Mouse (Mus musculus) midbrain, postnatal 0 days (tissue): ENCODE measurements around the gene Ppt2. TPM values are rescaled to one million over a fixed set of nuclear protein-coding genes. Genes with fewer than 3 reads are reported as not detected.

ENCODE experiments used
- ATAC-seq: fragments of 200-750 bp; cut with Nextera tagmentation; 2 replicates; pipeline ENCODE4 v1.8.0; 2017; ENCODE audit warnings: moderate number of reproducible peaks, mild to moderate bottlenecking, moderate TSS enrichment, moderate library complexity; ENCODE audit not compliant: low FRiP score
- DNase-seq: peaks from one replicate; pipeline ENCODE4 v3.0.0-alpha.2; 2015; ENCODE audit warnings: low spot score
- H3K27ac ChIP-seq: fragments of 300-500 bp; sonication (generic); 2 replicates; pipeline ENCODE4 v1.5.1; 2014; ENCODE audit warnings: low read depth, mild to moderate bottlenecking, low read length, mixed read lengths
- H3K27me3 ChIP-seq: fragments of 300-500 bp; sonication (generic); 2 replicates; pipeline ENCODE4 v1.6.1; 2014; ENCODE audit warnings: low read length, control low read depth, mixed read lengths; ENCODE audit not compliant: insufficient read depth
- H3K36me3 ChIP-seq: fragments of 300-500 bp; sonication (generic); 2 replicates; pipeline ENCODE4 v1.6.1; 2014; ENCODE audit warnings: low read length, control low read depth, mixed read lengths; ENCODE audit not compliant: insufficient read depth
- H3K4me1 ChIP-seq: fragments of 300-500 bp; sonication (generic); 2 replicates; pipeline ENCODE4 v1.6.1; 2014; ENCODE audit warnings: mild to moderate bottlenecking, control low read depth, antibody characterized with exemption, low read length, mixed read lengths; ENCODE audit not compliant: insufficient read depth
- H3K4me2 ChIP-seq: fragments of 300-500 bp; sonication (generic); 2 replicates; pipeline ENCODE4 v1.6.1; 2014; ENCODE audit warnings: low read depth, mild to moderate bottlenecking, low read length, mixed read lengths; ENCODE audit not compliant: poor library complexity, severe bottlenecking
- H3K4me3 ChIP-seq: fragments of 300-500 bp; sonication (generic); 2 replicates; pipeline ENCODE4 v1.5.1; 2014; ENCODE audit warnings: low read depth, mild to moderate bottlenecking, low read length, moderate library complexity
- H3K9ac ChIP-seq: fragments of 300-500 bp; sonication (generic); replicated peaks from 2 replicates; pipeline ENCODE4 v1.6.1; 2014; ENCODE audit warnings: mild to moderate bottlenecking, low read length, moderate library complexity, mixed read lengths; ENCODE audit not compliant: poor library complexity, severe bottlenecking
- H3K9me3 ChIP-seq: fragments of 300-500 bp; sonication (generic); 2 replicates; pipeline ENCODE4 v1.6.1; 2016; ENCODE audit warnings: low read length, control low read depth
- CTCF ChIP-seq: IDR thresholded peaks from 2 replicates; pipeline ENCODE4 v1.5.1; 2016; ENCODE audit warnings: antibody characterized with exemption, mild to moderate bottlenecking
- WGBS: fragments of 180-500 bp; shearing (Covaris S2); extraction: QIAGEN DNeasy Blood & Tissue Kit; methylation state at CpG from one replicate; pipeline ENCODE4 v1.1.7; 2014; 5-methylcytosine and 5-hydroxymethylcytosine counted together
- polyA plus RNA-seq: library from polyadenylated mRNA; unstranded; fragments of >200 nt; fragmentation: Nextera tagmentation; extraction: Ambion mirVana; gene quantifications from 2 replicates; pipeline ENCODE4 v1.2.1, GENCODE M21; 2015
- total RNA-seq: library from RNA; depleted of rRNA; stranded (reverse); fragments of >200 nt; gene quantifications from 2 replicates; pipeline ENCODE4 v1.2.3, GENCODE M21; 2014; rRNA removed

Gene Ppt2
- total and polyA plus RNA-seq, 2 experiments from 2014 or later = 18.0 to 31.0 TPM

- Histone ChIP-seq H3K4me1 (no peaks in the 10 kb centered on the region), H3K4me3 (no peak overlapping the region), H3K27me3 (no peaks in the 10 kb centered on the region), H3K27ac (no peak overlapping the region), H3K9ac (no peak overlapping the region), H3K36me3 (no peaks in the 10 kb centered on the region), H3K9me3 (no peaks in the 10 kb centered on the region), H3K4me2 (no peak overlapping the region)
- ATAC-seq (no peak), DNase-seq (no peak)
- peak; percentile 65 for TF ChIP-seq CTCF
- WGBS = 10% methylated on average over 5 of the region's 5 CpGs
Measured at GRCm38 (mm10) chr17:34571875-34572274, 56.4 kb downstream of the Ppt2 start.

- Histone ChIP-seq H3K27ac (no peak overlapping the region), H3K27me3 (no peaks in the 10 kb centered on the region), H3K4me2 (no peak overlapping the region), H3K4me1 (no peaks in the 10 kb centered on the region), H3K9ac (no peak overlapping the region), H3K36me3 (no peaks in the 10 kb centered on the region), H3K9me3 (no peaks in the 10 kb centered on the region), H3K4me3 (no peak overlapping the region)
- DNase-seq (no peak), ATAC-seq (no peak)
- WGBS = 69% methylated on average over 4 of the region's 4 CpGs
- TF ChIP-seq CTCF = no peak
Measured at GRCm38 (mm10) chr17:34569919-34570318, 58.4 kb downstream of the Ppt2 start.

GRCm38 (mm10) chr17:34568421-34568820 is 59.9 kb downstream of the Ppt2 start:
- H3K36me3 ChIP-seq = no peaks in the 10 kb centered on the region
- H3K4me3 ChIP-seq = no peak overlapping the region
- no peak for TF ChIP-seq CTCF
- no peaks in the 10 kb centered on the region for H3K27me3 ChIP-seq
- ATAC-seq (no peak), DNase-seq (no peak)
- H3K27ac ChIP-seq = no peak overlapping the region
- no peaks in the 10 kb centered on the region for H3K9me3 ChIP-seq
- no peak overlapping the region for H3K4me2 ChIP-seq
- no peak overlapping the region for H3K9ac ChIP-seq
- H3K4me1 ChIP-seq = no peaks in the 10 kb centered on the region
- WGBS = 81% methylated on average over 13 of the region's 13 CpGs

- H3K36me3 ChIP-seq = no peaks in the 10 kb centered on the region
- TF ChIP-seq CTCF = no peak
- H3K27ac ChIP-seq = no peak overlapping the region
- no peak overlapping the region for H3K9ac ChIP-seq
- H3K27me3 ChIP-seq = no peaks in the 10 kb centered on the region
- WGBS = 67% methylated on average over 9 of the region's 9 CpGs
- H3K4me2 ChIP-seq = no peak overlapping the region
- ATAC-seq (no peak), DNase-seq (no peak)
- no peak overlapping the region for H3K4me3 ChIP-seq
- H3K4me1 ChIP-seq = no peaks in the 10 kb centered on the region
- H3K9me3 ChIP-seq = no peaks in the 10 kb centered on the region
Measured at GRCm38 (mm10) chr17:34567311-34567710, 61.0 kb downstream of the Ppt2 start.

Other genes starting within 250 kb of the Ppt2 start
- 2.0 and 9.2 TPM in 2 replicates for gene BC051142, start 229.7 kb downstream of the Ppt2 start, total RNA-seq
- gene BC051142, start 229.7 kb downstream of the Ppt2 start, polyA plus RNA-seq = 6.7 and 7.8 TPM in 2 replicates
- not detected in 2 replicates for gene Btnl4, start 151.2 kb downstream of the Ppt2 start, total RNA-seq
- gene Btnl4, start 151.2 kb downstream of the Ppt2 start, polyA plus RNA-seq = not detected in 2 replicates
- gene Btnl6, start 111.2 kb downstream of the Ppt2 start, total RNA-seq = not detected in 2 replicates
- gene Btnl6, start 111.2 kb downstream of the Ppt2 start, polyA plus RNA-seq = not detected in 2 replicates
- 8.8 and 44.3 TPM in 2 replicates for gene Notch4, start 64.2 kb downstream of the Ppt2 start, total RNA-seq
- 3.8 and 6.1 TPM in 2 replicates for gene Notch4, start 64.2 kb downstream of the Ppt2 start, polyA plus RNA-seq
- gene Gpsm3, start 38.7 kb downstream of the Ppt2 start, total RNA-seq = 1.2 and 4.4 TPM in 2 replicates
- 5.5 and 6.9 TPM in 2 replicates for gene Gpsm3, start 38.7 kb downstream of the Ppt2 start, polyA plus RNA-seq
- gene Pbx2, start 37.2 kb downstream of the Ppt2 start, total RNA-seq = 84.8 and 95.6 TPM in 2 replicates
- 9.5 and 9.6 TPM in 2 replicates for gene Pbx2, start 37.2 kb downstream of the Ppt2 start, polyA plus RNA-seq
- gene Ager, start 30.6 kb downstream of the Ppt2 start, total RNA-seq = 1.7 and 2.1 TPM in 2 replicates
- gene Ager, start 30.6 kb downstream of the Ppt2 start, polyA plus RNA-seq = 1.6 and 2.0 TPM in 2 replicates
- gene Rnf5, start 24.8 kb downstream of the Ppt2 start, total RNA-seq = 57.6 and 59.0 TPM in 2 replicates
- gene Rnf5, start 24.8 kb downstream of the Ppt2 start, polyA plus RNA-seq = 236 and 242 TPM in 2 replicates
- 265 and 383 TPM in 2 replicates for gene Agpat1, start 24.2 kb downstream of the Ppt2 start, total RNA-seq
- 103 and 106 TPM in 2 replicates for gene Agpat1, start 24.2 kb downstream of the Ppt2 start, polyA plus RNA-seq
- 3.2 and 6.0 TPM in 2 replicates for gene Egfl8, start 12.5 kb downstream of the Ppt2 start, total RNA-seq
- 4.9 and 5.0 TPM in 2 replicates for gene Egfl8, start 12.5 kb downstream of the Ppt2 start, polyA plus RNA-seq
- 9.1 and 15.1 TPM in 2 replicates for gene Prrt1, start 1.0 kb upstream of the Ppt2 start, total RNA-seq
- gene Prrt1, start 1.0 kb upstream of the Ppt2 start, polyA plus RNA-seq = 13.3 and 14.0 TPM in 2 replicates
- 6.2 and 7.2 TPM in 2 replicates for gene Fkbpl, start 16.3 kb upstream of the Ppt2 start, total RNA-seq
- 10.7 and 12.9 TPM in 2 replicates for gene Fkbpl, start 16.3 kb upstream of the Ppt2 start, polyA plus RNA-seq
- gene Atf6b, start 18.6 kb upstream of the Ppt2 start, total RNA-seq = 47.9 and 57.4 TPM in 2 replicates
- gene Atf6b, start 18.6 kb upstream of the Ppt2 start, polyA plus RNA-seq = 83.0 and 86.0 TPM in 2 replicates
- 3.5 and 4.2 TPM in 2 replicates for gene Tnxb, start 42.0 kb upstream of the Ppt2 start, total RNA-seq
- gene Tnxb, start 42.0 kb upstream of the Ppt2 start, polyA plus RNA-seq = 0.26 and 0.30 TPM in 2 replicates
- gene C4b, start 115.4 kb upstream of the Ppt2 start, total RNA-seq = 1.2 and 1.5 TPM in 2 replicates
- 0.67 and 0.76 TPM in 2 replicates for gene C4b, start 115.4 kb upstream of the Ppt2 start, polyA plus RNA-seq
- not detected in 2 replicates for gene Cyp21a1, start 176.1 kb upstream of the Ppt2 start, total RNA-seq
- not detected in 2 replicates for gene Cyp21a1, start 176.1 kb upstream of the Ppt2 start, polyA plus RNA-seq
- 25.8 and 30.4 TPM in 2 replicates for gene Stk19, start 208.4 kb upstream of the Ppt2 start, total RNA-seq
- 48.6 and 50.3 TPM in 2 replicates for gene Stk19, start 208.4 kb upstream of the Ppt2 start, polyA plus RNA-seq
- gene Dxo, start 208.5 kb upstream of the Ppt2 start, total RNA-seq = 34.5 and 40.7 TPM in 2 replicates
- gene Dxo, start 208.5 kb upstream of the Ppt2 start, polyA plus RNA-seq = 56.4 and 59.1 TPM in 2 replicates
- gene Skiv2l, start 221.7 kb upstream of the Ppt2 start, total RNA-seq = 81.5 and 98.8 TPM in 2 replicates
- 45.1 and 50.2 TPM in 2 replicates for gene Skiv2l, start 221.7 kb upstream of the Ppt2 start, polyA plus RNA-seq
- gene Nelfe, start 221.9 kb upstream of the Ppt2 start, total RNA-seq = 33.1 and 35.1 TPM in 2 replicates
- gene Nelfe, start 221.9 kb upstream of the Ppt2 start, polyA plus RNA-seq = 57.7 and 60.2 TPM in 2 replicates
- 0.09 TPM in 1 of 2 replicates, not detected in the other for gene Cfb, start 234.0 kb upstream of the Ppt2 start, total RNA-seq
- gene Cfb, start 234.0 kb upstream of the Ppt2 start, polyA plus RNA-seq = 1.0 and 1.9 TPM in 2 replicates